Mouse (Mus musculus): ENCODE data around the gene Gnl1. TPM values are rescaled to one million over a fixed set of nuclear protein-coding genes. Genes with fewer than 3 reads are reported as not detected.

Gnl1 gene
- polyA plus RNA-seq, 1 experiment from 2014 or later: 34.5 TPM

DNA sequence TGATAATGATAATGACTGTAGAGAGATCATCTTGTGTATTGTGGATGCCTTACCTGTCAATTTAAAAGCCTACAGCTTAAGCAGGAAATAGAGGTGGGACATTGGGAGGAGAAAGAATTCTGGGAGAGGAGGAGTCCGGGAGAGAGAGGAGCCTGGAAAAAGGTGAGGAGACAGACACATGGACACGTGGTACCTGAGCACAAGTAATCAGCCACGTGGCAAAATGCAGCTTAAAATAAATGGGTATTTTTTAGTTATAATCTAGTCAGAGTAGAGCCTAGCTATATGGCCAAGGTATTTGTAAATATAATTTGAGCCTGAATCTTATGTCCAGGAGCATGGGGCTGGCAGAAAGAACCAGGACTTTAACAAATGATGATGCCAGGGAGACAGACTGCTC lies 39.9 kb downstream of the Gnl1 start:
- peaks cover 4% of the 10 kb centered on the region; the same call in 1 of the 2 replicates for H3K36me3 ChIP-seq (ENCODE audit: control insufficient read depth, insufficient read depth)
- H3K27ac ChIP-seq (ENCODE audit: low read length): peak overlapping the region; percentile 72; the same call in 1 of the 2 replicates
- peak overlapping the region; percentile 36; the same call in 1 of the 2 replicates for H3K4me3 ChIP-seq (ENCODE audit: low read length)
- no peaks in the 10 kb centered on the region for H3K27me3 ChIP-seq (ENCODE audit: control insufficient read depth, insufficient read depth, low read length)
- H3K4me2 ChIP-seq (ENCODE audit: low read depth, low read length): peak overlapping the region; percentile 58; the same call in 1 of the 2 replicates
- H3K9me3 ChIP-seq (replicated peaks; ENCODE audit: control insufficient read depth, low read length): no peaks in the 10 kb centered on the region
- peaks cover 6% of the 10 kb centered on the region for H3K4me1 ChIP-seq (ENCODE audit: control insufficient read depth, insufficient read depth, low read length)
- WGBS: 75% methylated on average over 3 of the region's 3 CpGs
- H3K9ac ChIP-seq (ENCODE audit: low read length): no peak overlapping the region
- no peak for ATAC-seq (replicated peaks; ENCODE audit: extremely low read depth, insufficient read depth, low FRiP score)

DNA sequence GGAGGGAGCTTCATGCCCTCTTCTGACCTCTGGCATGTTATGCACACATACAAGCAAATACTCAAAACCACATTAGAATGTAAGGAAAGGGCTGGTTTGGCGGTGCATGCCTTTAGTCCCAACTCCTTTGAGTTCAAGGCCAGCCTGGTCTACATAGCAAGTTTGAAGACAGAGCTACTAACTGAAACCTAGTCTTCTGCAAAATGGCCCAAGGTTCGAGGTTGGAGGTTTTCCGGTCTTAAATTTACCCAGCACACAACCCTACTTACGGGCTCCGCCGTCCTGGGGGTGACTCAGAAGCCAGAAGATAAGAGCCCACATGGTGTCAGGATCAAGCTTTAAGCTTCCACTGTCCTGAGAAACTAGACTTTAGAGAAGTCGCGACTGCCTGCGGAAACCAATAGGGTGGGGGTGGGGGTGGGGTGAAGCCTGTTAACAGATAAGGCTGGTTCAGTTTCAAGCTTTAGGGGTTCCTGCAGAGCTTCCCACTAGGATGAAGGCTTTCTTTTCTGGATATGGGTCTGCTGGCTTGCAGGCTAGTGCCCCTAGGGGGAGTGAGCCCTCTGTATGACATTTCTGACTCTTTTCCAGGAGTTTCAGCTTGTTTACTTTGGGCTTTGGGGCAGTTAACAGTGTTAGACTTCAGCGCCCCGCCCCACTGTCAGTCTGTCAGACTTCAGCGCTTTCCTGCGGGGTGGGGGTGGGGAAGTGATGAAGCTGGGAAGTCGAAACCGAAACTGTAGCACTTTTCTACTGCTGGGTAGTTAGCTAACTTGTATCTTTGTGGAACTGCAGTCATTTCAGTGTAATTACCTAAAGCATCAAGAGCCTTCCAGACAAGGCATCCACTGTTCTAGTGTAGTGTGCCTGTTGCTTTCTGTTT lies 40.8 kb downstream of the Gnl1 start, which contains the start of gene H2-T24:
Gene H2-T24 (minus strand): TSS at position 370 of the 883 bp plus-strand sequence.
- peak within 1 kb of the TSS; percentile 43; the same call in 1 of the 2 replicates for H3K9ac ChIP-seq (ENCODE audit: low read length)
- 24% methylated on average over 15 of the region's 15 CpGs for WGBS
- H3K4me1 ChIP-seq (ENCODE audit: control insufficient read depth, insufficient read depth, low read length): peaks cover 6% of the 10 kb centered on the region
- no peaks in the 10 kb centered on the region for H3K36me3 ChIP-seq (ENCODE audit: control insufficient read depth, insufficient read depth)
- H3K27ac ChIP-seq (ENCODE audit: low read length): peak within 1 kb of the TSS; percentile 72
- H3K4me2 ChIP-seq (ENCODE audit: low read depth, low read length): peak within 1 kb of the TSS; percentile 58
- peak within 1 kb of the TSS; percentile 36 for H3K4me3 ChIP-seq (ENCODE audit: low read length)
- no peaks in the 10 kb centered on the region for H3K9me3 ChIP-seq (replicated peaks; ENCODE audit: control insufficient read depth, low read length)
- H3K27me3 ChIP-seq (ENCODE audit: control insufficient read depth, insufficient read depth, low read length): no peaks in the 10 kb centered on the region
- ATAC-seq (replicated peaks; ENCODE audit: extremely low read depth, insufficient read depth, low FRiP score): peak; percentile 67

GRCm38 (mm10) chr17:36021309-36021708 lies 41.7 kb downstream of the Gnl1 start:
- H3K9me3 ChIP-seq (replicated peaks; ENCODE audit: control insufficient read depth, low read length): no peaks in the 10 kb centered on the region
- no peaks in the 10 kb centered on the region for H3K36me3 ChIP-seq (ENCODE audit: control insufficient read depth, insufficient read depth)
- no peaks in the 10 kb centered on the region for H3K27me3 ChIP-seq (ENCODE audit: control insufficient read depth, insufficient read depth, low read length)
- WGBS: 89% methylated on average over 1 of the region's 1 CpGs
- no peak overlapping the region for H3K9ac ChIP-seq (ENCODE audit: low read length)
- H3K27ac ChIP-seq (ENCODE audit: low read length): peak overlapping the region; percentile 72
- no peak for ATAC-seq (replicated peaks; ENCODE audit: extremely low read depth, insufficient read depth, low FRiP score)
- peaks cover 6% of the 10 kb centered on the region for H3K4me1 ChIP-seq (ENCODE audit: control insufficient read depth, insufficient read depth, low read length)
- H3K4me2 ChIP-seq (ENCODE audit: low read depth, low read length): peak overlapping the region; percentile 58
- H3K4me3 ChIP-seq (ENCODE audit: low read length): no peak overlapping the region

GRCm38 (mm10) chr17:36022098-36022497 lies 42.4 kb downstream of the Gnl1 start:
- no peak overlapping the region for H3K4me2 ChIP-seq (ENCODE audit: low read depth, low read length)
- H3K9me3 ChIP-seq (replicated peaks; ENCODE audit: control insufficient read depth, low read length): no peaks in the 10 kb centered on the region
- H3K27me3 ChIP-seq (ENCODE audit: control insufficient read depth, insufficient read depth, low read length): no peaks in the 10 kb centered on the region
- H3K36me3 ChIP-seq (ENCODE audit: control insufficient read depth, insufficient read depth): no peaks in the 10 kb centered on the region
- peaks cover 6% of the 10 kb centered on the region for H3K4me1 ChIP-seq (ENCODE audit: control insufficient read depth, insufficient read depth, low read length)
- 90% methylated on average over 9 of the region's 9 CpGs for WGBS
- no peak for ATAC-seq (replicated peaks; ENCODE audit: extremely low read depth, insufficient read depth, low FRiP score)
- no peak overlapping the region for H3K9ac ChIP-seq (ENCODE audit: low read length)
- no peak overlapping the region for H3K27ac ChIP-seq (ENCODE audit: low read length)
- no peak overlapping the region for H3K4me3 ChIP-seq (ENCODE audit: low read length)

DNA sequence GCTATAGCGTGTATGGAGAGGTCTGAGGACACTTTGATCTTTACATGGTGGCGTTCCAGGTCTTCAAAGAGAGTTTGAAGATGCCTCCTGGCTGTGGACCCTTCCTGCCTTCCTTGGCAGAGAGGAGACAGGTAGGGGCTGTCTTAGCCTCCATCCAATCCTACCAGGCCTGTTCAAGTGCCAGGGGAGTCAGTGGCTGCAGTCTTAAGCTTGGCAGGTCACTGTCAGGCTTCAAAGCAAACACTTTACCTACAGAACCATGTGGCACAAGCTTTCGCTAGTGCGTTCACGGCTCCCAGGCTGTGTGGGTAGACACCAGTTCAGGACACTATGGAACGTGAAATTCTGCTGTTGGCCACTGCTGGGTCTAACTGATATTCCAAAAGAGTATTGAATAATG lies 43.3 kb downstream of the Gnl1 start:
- no peaks in the 10 kb centered on the region for H3K27me3 ChIP-seq (ENCODE audit: control insufficient read depth, insufficient read depth, low read length)
- H3K4me2 ChIP-seq (ENCODE audit: low read depth, low read length): no peak overlapping the region
- no peaks in the 10 kb centered on the region for H3K9me3 ChIP-seq (replicated peaks; ENCODE audit: control insufficient read depth, low read length)
- no peak overlapping the region for H3K9ac ChIP-seq (ENCODE audit: low read length)
- no peaks in the 10 kb centered on the region for H3K36me3 ChIP-seq (ENCODE audit: control insufficient read depth, insufficient read depth)
- 89% methylated on average over 6 of the region's 6 CpGs for WGBS
- no peak overlapping the region for H3K4me3 ChIP-seq (ENCODE audit: low read length)
- peaks cover 6% of the 10 kb centered on the region for H3K4me1 ChIP-seq (ENCODE audit: control insufficient read depth, insufficient read depth, low read length)
- H3K27ac ChIP-seq (ENCODE audit: low read length): 0 out of 2 replicates have a peak overlapping the region, but pooled peaks have one; percentile 9
- no peak for ATAC-seq (replicated peaks; ENCODE audit: extremely low read depth, insufficient read depth, low FRiP score)

DNA sequence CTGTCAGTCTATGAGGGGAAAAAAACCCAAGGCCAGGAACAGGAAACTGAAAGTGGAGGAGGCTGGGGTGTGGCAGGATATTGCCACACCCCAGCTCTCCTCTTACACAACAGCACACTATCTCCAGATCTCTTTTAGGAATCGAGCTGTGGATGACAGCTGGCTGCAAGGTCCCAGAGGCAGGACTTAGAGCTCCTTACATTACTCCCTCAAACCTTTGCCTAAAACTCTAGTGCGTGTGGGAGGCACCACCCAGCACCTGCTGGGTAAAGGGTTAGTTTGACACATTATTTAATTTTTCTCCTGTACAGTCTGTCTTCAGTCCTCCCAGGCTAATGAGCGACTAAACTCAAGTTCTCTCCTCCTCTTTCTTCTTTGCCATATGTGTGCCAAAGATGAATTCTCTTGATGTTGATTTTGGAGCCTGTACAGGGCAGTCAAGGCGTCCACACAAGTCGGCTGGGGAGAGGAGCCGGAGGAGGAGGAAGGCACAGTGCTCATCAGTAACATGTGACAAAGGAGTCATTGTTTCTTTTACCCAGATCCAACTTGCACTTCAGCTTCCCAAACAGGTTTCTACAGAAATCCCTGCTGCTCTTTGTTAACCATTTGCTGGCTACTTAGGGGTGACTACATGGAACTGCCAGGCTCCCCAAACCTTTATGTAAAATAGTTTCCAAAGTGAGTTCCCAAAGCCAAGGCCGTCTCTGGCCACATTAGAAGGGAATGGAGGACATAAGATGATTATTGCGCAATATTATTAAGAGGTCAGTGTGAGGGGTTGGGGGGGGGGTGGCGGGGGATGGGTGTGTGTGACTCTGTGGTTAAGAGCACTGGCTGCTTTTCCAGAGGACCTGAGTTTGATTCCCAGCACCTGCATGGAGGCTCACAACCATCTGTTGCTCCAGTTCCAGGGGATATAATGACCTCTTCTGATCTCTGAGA lies 44.3 kb downstream of the Gnl1 start:
- Histone ChIP-seq H3K4me1 (ENCODE audit: control insufficient read depth, insufficient read depth, low read length) (peaks cover 6% of the 10 kb centered on the region), H3K4me3 (ENCODE audit: low read length) (no peak overlapping the region), H3K4me2 (ENCODE audit: low read depth, low read length) (no peak overlapping the region), H3K27ac (ENCODE audit: low read length) (peak overlapping the region; percentile 57), H3K36me3 (ENCODE audit: control insufficient read depth, insufficient read depth) (no peaks in the 10 kb centered on the region), H3K27me3 (ENCODE audit: control insufficient read depth, insufficient read depth, low read length) (no peaks in the 10 kb centered on the region), H3K9ac (ENCODE audit: low read length) (no peak overlapping the region), H3K9me3 (replicated peaks; ENCODE audit: control insufficient read depth, low read length) (no peaks in the 10 kb centered on the region)
- ATAC-seq (replicated peaks; ENCODE audit: extremely low read depth, insufficient read depth, low FRiP score): no peak; the same call in 1 of the 2 replicates
- WGBS: 54% methylated on average over 9 of the region's 9 CpGs

- no peak overlapping the region for H3K27ac ChIP-seq (ENCODE audit: low read length)
- H3K4me1 ChIP-seq (ENCODE audit: control insufficient read depth, insufficient read depth, low read length): peaks cover 6% of the 10 kb centered on the region
- WGBS: 52% methylated on average over 5 of the region's 5 CpGs
- no peak overlapping the region for H3K9ac ChIP-seq (ENCODE audit: low read length)
- H3K9me3 ChIP-seq (replicated peaks; ENCODE audit: control insufficient read depth, low read length): no peaks in the 10 kb centered on the region
- ATAC-seq (replicated peaks; ENCODE audit: extremely low read depth, insufficient read depth, low FRiP score): no peak
- no peaks in the 10 kb centered on the region for H3K36me3 ChIP-seq (ENCODE audit: control insufficient read depth, insufficient read depth)
- H3K4me2 ChIP-seq (ENCODE audit: low read depth, low read length): no peak overlapping the region
- H3K27me3 ChIP-seq (ENCODE audit: control insufficient read depth, insufficient read depth, low read length): no peaks in the 10 kb centered on the region
- no peak overlapping the region for H3K4me3 ChIP-seq (ENCODE audit: low read length)
Observed at GRCm38 (mm10) chr17:36025197-36025596, 45.5 kb downstream of the Gnl1 start.

DNA sequence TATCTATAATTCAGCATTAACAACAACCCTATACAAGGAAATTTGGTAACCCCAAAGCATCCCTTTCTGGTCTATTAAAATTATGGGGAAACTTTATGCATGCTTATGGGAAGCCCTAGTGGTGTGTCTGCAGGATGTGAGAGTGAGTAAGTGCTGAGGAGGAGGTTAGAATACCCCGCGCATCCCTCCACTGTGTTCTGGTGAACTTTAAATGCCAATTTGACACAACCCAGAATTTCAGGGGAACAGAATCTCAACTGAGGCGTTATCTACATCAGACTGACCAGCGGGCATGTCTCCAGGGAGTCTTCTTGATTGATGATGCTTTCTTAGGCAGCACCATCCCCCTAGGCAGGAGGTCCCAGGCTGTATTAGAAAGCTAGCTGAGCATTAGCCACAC lies 46.2 kb downstream of the Gnl1 start:
- WGBS: 51% methylated on average over 4 of the region's 4 CpGs
- H3K4me3 ChIP-seq (ENCODE audit: low read length): no peak overlapping the region
- H3K27me3 ChIP-seq (ENCODE audit: control insufficient read depth, insufficient read depth, low read length): no peaks in the 10 kb centered on the region
- H3K9ac ChIP-seq (ENCODE audit: low read length): no peak overlapping the region
- H3K27ac ChIP-seq (ENCODE audit: low read length): no peak overlapping the region
- no peak overlapping the region for H3K4me2 ChIP-seq (ENCODE audit: low read depth, low read length)
- ATAC-seq (replicated peaks; ENCODE audit: extremely low read depth, insufficient read depth, low FRiP score): no peak
- peaks cover 6% of the 10 kb centered on the region for H3K4me1 ChIP-seq (ENCODE audit: control insufficient read depth, insufficient read depth, low read length)
- no peaks in the 10 kb centered on the region for H3K9me3 ChIP-seq (replicated peaks; ENCODE audit: control insufficient read depth, low read length)
- H3K36me3 ChIP-seq (ENCODE audit: control insufficient read depth, insufficient read depth): no peaks in the 10 kb centered on the region
